Mouse (Mus musculus) intestine, embryonic 14.5 days (tissue): Measurements from ENCODE around the gene Gm42906. TPM values are rescaled to one million over a fixed set of nuclear protein-coding genes. Genes with fewer than 3 reads are reported as not detected.

Experiments
- ATAC-seq: fragments of 200-750 bp; cut with Nextera tagmentation; replicated peaks from 2 replicates; pipeline ENCODE4 v1.8.0; 2017; ENCODE audit warnings: low read depth, moderate number of reproducible peaks, moderate TSS enrichment, moderate library complexity; ENCODE audit not compliant: low FRiP score, low TSS enrichment
- DNase-seq: peaks from one replicate; pipeline ENCODE4 v3.0.0-alpha.2; 2018; ENCODE audit warnings: low spot score
- H3K27ac ChIP-seq: fragments of 300-500 bp; sonication (generic); 2 replicates; pipeline ENCODE4 v1.5.1; 2014; ENCODE audit warnings: low read depth, mild to moderate bottlenecking, control low read depth
- H3K27me3 ChIP-seq: fragments of 300-500 bp; sonication (generic); replicated peaks from 2 replicates; pipeline ENCODE4 v1.6.1; 2014; ENCODE audit warnings: low read length, control low read depth; ENCODE audit not compliant: control insufficient read depth, insufficient read depth
- H3K36me3 ChIP-seq: fragments of 300-500 bp; sonication (generic); 2 replicates; pipeline ENCODE4 v1.6.1; 2014; ENCODE audit warnings: low read length, control low read depth; ENCODE audit not compliant: control insufficient read depth, insufficient read depth
- H3K4me1 ChIP-seq: fragments of 300-500 bp; sonication (generic); replicated peaks from 2 replicates; pipeline ENCODE4 v1.6.1; 2014; ENCODE audit warnings: low read length, control low read depth, mixed read lengths; ENCODE audit not compliant: control insufficient read depth, insufficient read depth
- H3K4me2 ChIP-seq: fragments of 300-500 bp; sonication (generic); 2 replicates; pipeline ENCODE4 v1.6.1; 2014; ENCODE audit warnings: low read length
- H3K4me3 ChIP-seq: fragments of 300-500 bp; sonication (generic); 2 replicates; pipeline ENCODE4 v1.5.1; 2014; ENCODE audit warnings: low read depth, low read length, control low read depth, mixed read lengths
- H3K9ac ChIP-seq: fragments of 300-500 bp; sonication (generic); 2 replicates; pipeline ENCODE4 v1.6.1; 2014; ENCODE audit warnings: mild to moderate bottlenecking, low read length
- H3K9me3 ChIP-seq: fragments of 300-500 bp; sonication (generic); 2 replicates; pipeline ENCODE4 v1.6.1; 2016; ENCODE audit warnings: low read length, control low read depth; ENCODE audit not compliant: control insufficient read depth
- WGBS: fragments of 180-500 bp; shearing (Covaris S2); extraction: QIAGEN DNeasy Blood & Tissue Kit; methylation state at CpG from one replicate; pipeline ENCODE4 v1.1.7; 2014; 5-methylcytosine and 5-hydroxymethylcytosine counted together
- polyA plus RNA-seq: library from polyadenylated mRNA; unstranded; fragments of >200 nt; fragmentation: Nextera tagmentation; extraction: Ambion mirVana; gene quantifications from 2 replicates; pipeline ENCODE4 v1.2.1, GENCODE M21; 2014

Gm42906 gene
- polyA plus RNA-seq, 1 experiment from 2014 or later: not detected

DNA sequence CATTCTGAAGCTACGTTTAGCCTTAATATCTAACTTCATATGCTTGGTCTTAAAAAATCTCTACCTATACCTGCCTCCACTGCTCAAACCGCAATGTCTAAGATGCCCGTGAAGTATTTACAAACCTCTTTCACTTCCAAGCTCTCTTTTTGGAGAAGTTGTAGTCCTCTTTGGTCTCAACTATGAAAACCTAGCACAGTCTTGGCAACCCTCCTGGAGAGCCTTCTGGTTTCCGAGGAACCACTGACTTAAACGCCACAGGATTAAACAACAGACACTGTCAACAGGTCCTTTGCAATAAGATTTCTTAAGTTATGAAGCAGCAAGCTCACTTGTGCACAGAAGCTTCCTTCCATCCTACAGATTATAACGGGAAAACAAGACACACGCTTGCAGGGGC is 196.1 kb downstream of the Gm42906 start:
- H3K9me3 ChIP-seq: no peaks in the 10 kb centered on the region
- H3K4me2 ChIP-seq: no peak overlapping the region
- 90% methylated on average over 7 of the region's 7 CpGs for WGBS
- no peak for DNase-seq
- H3K36me3 ChIP-seq: no peaks in the 10 kb centered on the region
- no peaks in the 10 kb centered on the region for H3K27me3 ChIP-seq
- H3K9ac ChIP-seq: no peak overlapping the region
- H3K4me3 ChIP-seq: no peak overlapping the region
- no peak for ATAC-seq
- no peak overlapping the region for H3K27ac ChIP-seq
- H3K4me1 ChIP-seq: peaks cover 3% of the 10 kb centered on the region; the same call in 1 of the 2 replicates

DNA sequence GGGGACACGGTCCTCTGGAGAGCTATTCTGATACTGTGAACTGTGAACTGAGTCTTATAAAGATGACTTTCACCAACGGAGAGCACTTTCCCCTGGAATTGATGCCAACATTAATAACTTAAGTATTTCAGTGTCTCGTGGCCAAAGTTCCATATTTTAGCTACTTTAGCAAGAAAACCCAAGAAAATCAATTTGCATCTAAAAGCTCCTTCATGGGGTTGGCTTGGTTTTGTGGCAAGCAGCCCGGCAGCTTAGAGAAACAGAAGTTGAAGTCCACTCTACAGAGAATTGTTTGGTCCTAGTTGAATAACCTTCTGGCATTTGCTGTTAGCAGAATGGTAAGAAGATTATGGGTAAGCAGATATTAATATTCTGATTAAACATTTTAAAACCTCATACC is 196.6 kb downstream of the Gm42906 start:
- Histone ChIP-seq H3K4me3 (no peak overlapping the region), H3K4me1 (peaks cover 3% of the 10 kb centered on the region; the same call in 1 of the 2 replicates), H3K9me3 (no peaks in the 10 kb centered on the region), H3K4me2 (no peak overlapping the region), H3K27ac (no peak overlapping the region), H3K36me3 (no peaks in the 10 kb centered on the region), H3K9ac (no peak overlapping the region), H3K27me3 (no peaks in the 10 kb centered on the region)
- 82% methylated on average over 4 of the region's 4 CpGs for WGBS
- ATAC-seq: no peak
- no peak for DNase-seq

DNA sequence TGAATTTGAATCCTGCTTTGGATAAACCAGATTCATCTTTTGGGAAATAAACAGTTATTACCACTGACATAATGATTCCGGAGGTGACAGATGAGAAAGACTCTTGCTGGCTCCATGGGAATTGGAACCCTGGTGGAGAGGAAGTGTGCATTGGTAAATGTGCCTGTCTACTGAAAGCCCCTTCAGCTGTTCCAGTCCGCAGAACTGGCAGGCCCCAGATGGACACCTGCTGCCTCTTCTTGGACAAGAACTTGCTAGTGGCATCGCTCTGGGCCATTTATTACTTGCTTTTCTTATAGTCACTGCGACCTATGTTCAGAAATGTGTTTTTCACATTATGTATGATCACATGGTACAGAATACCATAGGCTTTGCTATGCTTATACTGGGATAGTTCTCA is 197.5 kb downstream of the Gm42906 start:
- Histone ChIP-seq H3K4me2 (no peak overlapping the region), H3K9ac (no peak overlapping the region), H3K36me3 (no peaks in the 10 kb centered on the region), H3K27ac (no peak overlapping the region), H3K27me3 (no peaks in the 10 kb centered on the region), H3K4me1 (peaks cover 3% of the 10 kb centered on the region; the same call in 1 of the 2 replicates), H3K4me3 (no peak overlapping the region), H3K9me3 (no peaks in the 10 kb centered on the region)
- ATAC-seq (no peak), DNase-seq (no peak)
- 85% methylated on average over 4 of the region's 4 CpGs for WGBS

DNA sequence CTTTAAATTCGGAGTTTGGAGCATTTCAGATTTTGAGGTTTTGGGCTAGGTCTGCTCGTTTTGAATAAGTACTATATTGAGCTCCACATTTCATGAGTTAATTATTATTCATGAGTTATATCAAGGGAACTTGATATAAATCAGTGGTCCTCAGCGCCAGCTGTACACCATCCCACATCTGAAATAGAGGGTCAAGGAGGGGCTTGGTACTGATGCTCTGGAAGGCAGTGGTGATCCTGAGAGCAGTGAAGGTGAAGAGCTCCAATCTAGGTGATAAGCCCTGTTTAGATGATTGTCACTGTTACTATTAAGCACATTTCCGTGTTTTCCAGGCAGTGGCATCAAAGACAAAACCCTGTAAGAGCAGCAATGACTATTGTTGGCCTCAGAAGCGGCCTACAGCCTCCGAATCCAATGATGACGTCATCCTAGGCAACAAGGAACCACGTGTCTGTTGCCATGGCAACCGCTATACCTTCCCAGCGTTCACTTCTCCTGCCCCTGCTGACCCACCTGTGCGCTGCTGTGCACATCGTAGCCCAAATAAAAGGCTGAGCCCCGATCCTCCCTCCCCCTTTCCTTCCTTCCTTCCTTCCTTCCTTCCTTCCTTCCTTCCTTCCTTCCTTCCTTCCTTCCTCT is 199.5 kb downstream of the Gm42906 start:
- WGBS: 81% methylated on average over 13 of the region's 13 CpGs
- ATAC-seq (no peak), DNase-seq (peak; percentile 41)
- Histone ChIP-seq H3K4me2 (no peak overlapping the region), H3K27ac (no peak overlapping the region), H3K9ac (no peak overlapping the region), H3K36me3 (no peaks in the 10 kb centered on the region), H3K27me3 (no peaks in the 10 kb centered on the region), H3K4me3 (no peak overlapping the region), H3K9me3 (no peaks in the 10 kb centered on the region), H3K4me1 (peaks cover 3% of the 10 kb centered on the region; the same call in 1 of the 2 replicates)

DNA sequence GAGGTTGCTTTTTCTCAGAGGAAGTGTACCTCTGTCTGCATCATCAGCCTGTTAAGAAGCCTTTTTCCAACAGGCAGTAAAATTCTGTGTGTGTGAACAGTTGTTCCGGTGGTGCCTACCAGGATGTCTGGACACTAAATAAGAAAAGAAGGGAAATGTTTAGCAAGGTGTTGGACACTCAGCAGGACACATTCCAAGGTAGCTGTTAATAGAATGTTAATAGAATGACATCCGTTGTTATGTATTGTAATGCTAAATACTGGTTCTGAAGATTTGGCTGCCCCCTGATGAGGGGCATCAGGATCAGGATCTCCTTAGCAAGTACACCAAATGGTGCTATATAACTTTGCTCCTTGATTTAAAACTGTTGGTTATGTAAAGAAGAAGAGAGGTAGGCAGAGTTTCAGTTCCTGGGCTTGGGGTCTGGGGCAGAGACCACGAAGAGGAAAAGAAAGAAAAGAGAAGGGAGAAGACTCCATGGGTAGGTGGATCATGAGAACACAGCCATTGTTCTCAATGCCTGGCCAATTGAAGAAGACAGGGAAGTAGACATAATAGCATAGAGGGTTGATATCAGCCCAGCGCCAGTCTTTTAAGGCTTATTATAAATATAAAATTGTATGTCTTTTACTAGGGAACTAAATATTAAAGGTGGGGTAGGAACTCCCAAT is 204.1 kb downstream of the Gm42906 start:
- ATAC-seq (no peak), DNase-seq (no peak)
- Histone ChIP-seq H3K4me1 (no peaks in the 10 kb centered on the region), H3K36me3 (no peaks in the 10 kb centered on the region), H3K27me3 (no peaks in the 10 kb centered on the region), H3K9ac (no peak overlapping the region), H3K9me3 (no peaks in the 10 kb centered on the region), H3K4me2 (no peak overlapping the region), H3K4me3 (no peak overlapping the region), H3K27ac (no peak overlapping the region)
- WGBS: 62% methylated on average over 4 of the region's 4 CpGs

DNA sequence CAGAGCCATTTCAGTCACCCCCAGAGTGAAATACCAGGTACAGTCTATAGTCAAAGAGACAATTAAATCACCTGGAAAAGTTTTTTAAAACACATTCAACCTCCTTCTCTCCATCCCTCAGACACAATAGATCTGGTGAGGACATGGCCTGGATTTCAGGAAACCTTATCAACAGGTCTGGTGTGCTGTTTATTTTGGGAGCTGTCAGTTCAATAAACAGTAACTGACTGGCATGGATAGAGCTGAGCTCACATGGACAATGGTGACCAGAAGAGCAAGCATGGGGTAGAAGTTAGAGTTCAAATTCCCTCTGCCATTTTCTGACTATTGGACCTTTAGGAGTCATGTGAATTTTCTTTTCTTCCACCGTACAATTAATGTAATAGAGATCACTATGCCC is 205.2 kb downstream of the Gm42906 start:
- WGBS: 91% methylated on average over 1 of the region's 1 CpGs
- no peak for DNase-seq

DNA sequence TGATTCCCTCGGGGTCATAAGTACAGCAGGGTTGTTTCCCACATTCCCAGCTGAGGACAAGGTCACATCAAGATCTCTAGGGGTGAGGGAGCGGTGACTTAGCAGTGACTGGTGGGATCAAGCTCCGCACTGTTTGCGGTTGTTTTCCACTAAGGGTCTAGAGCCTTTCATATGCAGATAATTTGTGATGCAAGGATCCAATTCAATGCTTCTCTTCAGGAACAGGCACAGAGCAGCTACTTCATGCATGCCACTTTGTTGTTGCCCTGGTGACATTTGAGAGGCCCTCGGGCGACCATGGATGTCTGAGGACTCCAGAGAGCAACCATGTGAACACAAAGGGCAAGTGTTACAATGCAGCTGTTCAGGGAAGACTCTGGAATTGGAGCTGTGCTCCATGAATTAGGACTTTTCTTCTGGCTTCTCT is 209.3 kb downstream of the Gm42906 start:
- Histone ChIP-seq H3K36me3 (no peaks in the 10 kb centered on the region), H3K4me3 (no peak overlapping the region), H3K4me1 (no peaks in the 10 kb centered on the region), H3K9me3 (no peaks in the 10 kb centered on the region), H3K27ac (no peak overlapping the region), H3K9ac (no peak overlapping the region), H3K27me3 (no peaks in the 10 kb centered on the region), H3K4me2 (no peak overlapping the region)
- WGBS: 67% methylated on average over 6 of the region's 6 CpGs
- peak; percentile 48 for DNase-seq
- no peak for ATAC-seq

More for the DNA sequence above, 205.2 kb downstream of the Gm42906 start:
- H3K4me2 ChIP-seq: no peak overlapping the region
- no peaks in the 10 kb centered on the region for H3K27me3 ChIP-seq
- no peak overlapping the region for H3K27ac ChIP-seq
- no peaks in the 10 kb centered on the region for H3K4me1 ChIP-seq
- no peak overlapping the region for H3K9ac ChIP-seq
- no peak overlapping the region for H3K4me3 ChIP-seq
- ATAC-seq: no peak
- H3K36me3 ChIP-seq: no peaks in the 10 kb centered on the region
- no peaks in the 10 kb centered on the region for H3K9me3 ChIP-seq

DNA sequence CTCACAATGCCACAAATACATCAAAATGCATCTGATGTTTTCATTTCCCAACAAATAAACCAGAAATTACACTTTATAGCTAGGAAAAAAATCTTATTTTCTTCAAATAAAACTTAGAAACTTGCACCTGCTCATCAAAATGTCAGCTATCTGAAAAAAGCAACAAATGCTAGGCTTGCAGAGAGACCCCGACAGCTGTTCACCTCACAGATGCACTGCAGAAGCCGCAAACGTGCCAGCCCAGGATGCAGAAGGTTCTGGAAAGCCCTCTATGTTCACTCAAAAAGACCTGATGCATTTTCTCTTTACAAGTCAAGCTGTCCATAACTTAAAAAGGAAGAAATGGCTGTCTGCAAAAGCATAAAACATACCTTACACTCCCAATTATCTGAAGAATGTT is 214.9 kb downstream of the Gm42906 start:
- Histone ChIP-seq H3K4me2 (no peak overlapping the region), H3K27ac (no peak overlapping the region), H3K27me3 (no peaks in the 10 kb centered on the region), H3K36me3 (no peaks in the 10 kb centered on the region), H3K4me3 (no peak overlapping the region), H3K4me1 (no peaks in the 10 kb centered on the region), H3K9ac (no peak overlapping the region), H3K9me3 (no peaks in the 10 kb centered on the region)
- no peak for ATAC-seq
- DNase-seq: no peak
- WGBS: 87% methylated on average over 3 of the region's 3 CpGs

DNA sequence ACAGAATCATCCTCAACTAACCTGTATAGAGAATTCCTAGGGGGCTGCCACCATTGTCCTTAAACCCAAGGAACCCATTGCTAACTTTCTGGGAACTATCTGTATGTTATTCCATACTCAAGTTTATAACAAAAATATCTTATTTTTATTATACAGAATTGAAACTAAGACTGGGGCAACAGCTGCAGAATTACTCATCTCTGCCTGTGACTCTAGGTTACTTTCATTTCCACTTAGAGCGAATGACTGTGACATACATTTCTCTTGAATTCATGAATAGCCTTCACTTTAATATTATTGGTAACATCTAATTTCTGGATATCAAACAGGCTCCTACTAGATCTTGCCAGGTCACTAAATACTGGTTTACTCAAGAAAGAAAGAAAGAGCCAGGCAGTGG is 217.1 kb downstream of the Gm42906 start:
- DNase-seq (no peak), ATAC-seq (no peak)
- H3K4me3 ChIP-seq: no peak overlapping the region
- no peak overlapping the region for H3K27ac ChIP-seq
- H3K4me1 ChIP-seq: no peaks in the 10 kb centered on the region
- WGBS: 93% methylated on average over 1 of the region's 1 CpGs
- H3K4me2 ChIP-seq: no peak overlapping the region
- H3K27me3 ChIP-seq: no peaks in the 10 kb centered on the region
- no peaks in the 10 kb centered on the region for H3K9me3 ChIP-seq
- no peaks in the 10 kb centered on the region for H3K36me3 ChIP-seq
- no peak overlapping the region for H3K9ac ChIP-seq
